Mouse (Mus musculus) stomach, embryonic 14.5 days (tissue): ENCODE measurements around the gene Pmel. TPM values are rescaled to one million over a fixed set of nuclear protein-coding genes. Genes with fewer than 3 reads are reported as not detected.

ENCODE experiments used
- ATAC-seq: fragments of 200-750 bp; cut with Nextera tagmentation; 2 replicates; pipeline ENCODE4 v1.8.0; 2017; ENCODE audit warnings: low read depth, moderate TSS enrichment; ENCODE audit not compliant: insufficient number of reproducible peaks, insufficient read depth, low FRiP score
- H3K27ac ChIP-seq: fragments of 300-500 bp; sonication (generic); 2 replicates; pipeline ENCODE4 v1.5.1; 2014; ENCODE audit warnings: mild to moderate bottlenecking, low read length, moderate library complexity, mixed read lengths
- H3K27me3 ChIP-seq: fragments of 300-500 bp; sonication (generic); 2 replicates; pipeline ENCODE4 v1.6.1; 2014; ENCODE audit warnings: low read length, control low read depth, mixed read lengths; ENCODE audit not compliant: control insufficient read depth, insufficient read depth
- H3K36me3 ChIP-seq: fragments of 300-500 bp; sonication (generic); 2 replicates; pipeline ENCODE4 v1.6.1; 2014; ENCODE audit warnings: mild to moderate bottlenecking, control low read depth, low read length, moderate library complexity, mixed read lengths; ENCODE audit not compliant: control insufficient read depth, insufficient read depth
- H3K4me1 ChIP-seq: fragments of 300-500 bp; sonication (generic); 2 replicates; pipeline ENCODE4 v1.6.1; 2014; ENCODE audit warnings: low read length, control low read depth, mixed read lengths; ENCODE audit not compliant: control insufficient read depth, insufficient read depth
- H3K4me2 ChIP-seq: fragments of 300-500 bp; sonication (generic); replicated peaks from 2 replicates; pipeline ENCODE4 v1.6.1; 2014; ENCODE audit warnings: low read depth, low read length, control low read depth
- H3K4me3 ChIP-seq: fragments of 300-500 bp; sonication (generic); 2 replicates; pipeline ENCODE4 v1.5.1; 2014; ENCODE audit warnings: low read depth, low read length, control low read depth
- H3K9ac ChIP-seq: fragments of 300-500 bp; sonication (generic); replicated peaks from 2 replicates; pipeline ENCODE4 v1.6.1; 2014; ENCODE audit warnings: low read depth, mild to moderate bottlenecking, control low read depth, low read length, moderate library complexity, mixed read lengths
- H3K9me3 ChIP-seq: fragments of 300-500 bp; sonication (generic); 2 replicates; pipeline ENCODE4 v1.6.1; 2016; ENCODE audit warnings: low read depth, low read length, control low read depth; ENCODE audit not compliant: control insufficient read depth
- WGBS: fragments of 180-500 bp; shearing (Covaris S2); extraction: QIAGEN DNeasy Blood & Tissue Kit; methylation state at CpG from one replicate; pipeline ENCODE4 v1.1.7; 2014; 5-methylcytosine and 5-hydroxymethylcytosine counted together
- polyA plus RNA-seq: library from polyadenylated mRNA; unstranded; fragments of >200 nt; fragmentation: Nextera tagmentation; extraction: Ambion mirVana; gene quantifications from 2 replicates; pipeline ENCODE4 v1.2.1, GENCODE M21; 2014

Pmel gene
- polyA plus RNA-seq, 1 experiment from 2014 or later, result 2.3 TPM

DNA sequence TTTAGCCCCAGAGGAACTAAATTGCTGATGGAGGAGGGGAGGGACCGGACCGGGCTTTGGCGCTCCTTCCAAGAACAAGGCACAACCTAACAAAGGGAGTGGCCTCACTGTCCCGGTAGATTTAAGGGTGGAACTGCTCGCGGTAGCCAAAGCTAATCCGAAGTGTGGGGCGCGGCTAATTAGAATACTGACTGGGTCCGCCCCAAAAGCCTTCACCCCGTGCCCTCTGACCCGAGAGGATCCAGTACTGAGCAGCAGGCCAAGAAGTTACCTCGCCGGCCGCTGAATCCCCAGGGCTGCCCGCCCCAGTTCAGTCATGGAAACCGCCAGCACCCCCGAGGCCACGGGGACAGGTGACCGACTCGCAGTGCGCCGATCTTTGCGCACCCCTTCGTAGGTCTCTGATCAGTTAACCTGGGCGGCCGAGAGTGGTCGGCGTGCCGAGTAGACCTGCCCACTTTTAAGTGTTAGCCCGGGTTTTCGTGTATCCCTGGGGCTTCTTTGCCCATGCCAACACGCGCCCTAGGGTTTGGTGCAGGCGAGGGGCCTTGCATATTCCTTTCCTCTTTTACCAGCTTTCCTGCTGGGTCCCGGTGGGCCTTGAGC, 43.8 kb downstream of the Pmel start, which contains the start of gene Pym1:
Pym1 (plus strand) TSS at position 244 of the 606 bp plus-strand sequence.
- Histone ChIP-seq H3K36me3 (no peaks in the 10 kb centered on the region; the same call in 1 of the 2 replicates), H3K4me2 (peak within 1 kb of the TSS; percentile 70), H3K9me3 (no peaks in the 10 kb centered on the region), H3K9ac (peak within 1 kb of the TSS; percentile 74), H3K27ac (peak within 1 kb of the TSS; percentile 97), H3K4me1 (peaks cover 29% of the 10 kb centered on the region), H3K4me3 (peak within 1 kb of the TSS; percentile 84), H3K27me3 (no peaks in the 10 kb centered on the region)
- WGBS, result under 1% methylated on average over 36 of the region's 36 CpGs
- peak; percentile 77 for ATAC-seq

DNA sequence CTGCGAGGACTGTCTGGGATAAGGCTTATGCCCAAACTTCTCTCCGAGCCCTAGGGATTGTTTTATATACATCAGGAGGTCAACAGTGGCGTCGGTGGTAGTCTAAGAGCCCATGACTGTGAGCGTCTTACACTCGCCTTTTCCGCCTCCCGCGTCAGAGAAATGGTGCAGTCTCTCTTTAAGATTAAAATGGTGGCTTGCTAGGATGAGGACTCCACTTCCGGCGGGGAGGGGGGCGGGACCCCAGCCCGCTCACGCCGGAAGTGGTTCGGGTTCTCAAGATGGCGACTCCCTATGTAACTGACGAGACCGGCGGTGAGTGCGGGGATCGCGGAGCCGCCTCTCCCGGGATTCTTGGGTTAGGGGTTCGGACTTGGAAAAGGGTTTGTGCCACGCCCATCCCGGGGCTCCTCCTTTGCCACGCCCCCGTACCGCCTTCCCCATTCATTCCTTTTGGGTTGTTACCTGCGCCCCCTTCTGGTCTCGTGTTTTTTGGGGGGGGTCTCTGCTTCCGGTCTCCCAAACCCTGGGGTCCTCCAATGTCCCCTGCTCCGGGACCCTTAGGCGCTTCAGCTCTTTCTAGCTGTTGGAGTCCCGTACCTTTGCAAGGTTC, 44.4 kb downstream of the Pmel start:
- Histone ChIP-seq H3K27ac (peak overlapping the region; percentile 97), H3K9me3 (no peaks in the 10 kb centered on the region), H3K4me2 (peak overlapping the region; percentile 70), H3K27me3 (no peaks in the 10 kb centered on the region), H3K4me3 (peak overlapping the region; percentile 84), H3K4me1 (peaks cover 24% of the 10 kb centered on the region), H3K36me3 (no peaks in the 10 kb centered on the region; the same call in 1 of the 2 replicates), H3K9ac (peak overlapping the region; percentile 74)
- WGBS, result under 1% methylated on average over 37 of the region's 37 CpGs
- peak; percentile 86 for ATAC-seq

Other genes starting within 250 kb of the Pmel start
- 109 and 110 TPM in 2 replicates for gene Smarcc2, start 244.9 kb upstream of the Pmel start, polyA plus RNA-seq
- 1,824 and 1,933 TPM in 2 replicates for gene Myl6, start 210.1 kb upstream of the Pmel start, polyA plus RNA-seq
- 3.2 and 3.4 TPM in 2 replicates for gene Myl6b, start 205.5 kb upstream of the Pmel start, polyA plus RNA-seq
- gene Esyt1, start 178.3 kb upstream of the Pmel start, polyA plus RNA-seq, result 25.8 and 28.9 TPM in 2 replicates
- gene Zc3h10, start 156.4 kb upstream of the Pmel start, polyA plus RNA-seq, result 8.8 and 10.7 TPM in 2 replicates
- gene Rpl41, start 154.9 kb upstream of the Pmel start, polyA plus RNA-seq, result 4,724 and 5,059 TPM in 2 replicates
- gene Pa2g4, start 138.2 kb upstream of the Pmel start, polyA plus RNA-seq, result 210 and 218 TPM in 2 replicates
- gene Erbb3, start 114.5 kb upstream of the Pmel start, polyA plus RNA-seq, result 27.1 TPM in 2 replicates
- gene Rps26, start 77.4 kb upstream of the Pmel start, polyA plus RNA-seq, result 1,148 and 1,216 TPM in 2 replicates
- 3.5 and 4.9 TPM in 2 replicates for gene Ikzf4, start 58.2 kb upstream of the Pmel start, polyA plus RNA-seq
- gene Suox, start 30.1 kb upstream of the Pmel start, polyA plus RNA-seq, result 14.6 and 16.3 TPM in 2 replicates
- 65.9 and 70.7 TPM in 2 replicates for gene Rab5b, start 7.9 kb upstream of the Pmel start, polyA plus RNA-seq
- 90.3 and 92.1 TPM in 2 replicates for gene Cdk2, start 836 bp downstream of the Pmel start, polyA plus RNA-seq
- gene Dgka, start 40.7 kb downstream of the Pmel start, polyA plus RNA-seq, result 17.5 and 17.9 TPM in 2 replicates
- gene Pym1, start 43.7 kb downstream of the Pmel start, polyA plus RNA-seq, result 37.2 and 38.7 TPM in 2 replicates
- gene Mmp19, start 86.7 kb downstream of the Pmel start, polyA plus RNA-seq, result 0.78 and 1.2 TPM in 2 replicates
- 40.0 and 40.2 TPM in 2 replicates for gene Dnajc14, start 99.9 kb downstream of the Pmel start, polyA plus RNA-seq
- 17.2 and 19.3 TPM in 2 replicates for gene Tmem198b, start 100.2 kb downstream of the Pmel start, polyA plus RNA-seq
- gene Sarnp, start 113.1 kb downstream of the Pmel start, polyA plus RNA-seq, result 204 and 209 TPM in 2 replicates
- gene Ormdl2, start 117.5 kb downstream of the Pmel start, polyA plus RNA-seq, result 69.6 and 76.6 TPM in 2 replicates
- 4.2 and 4.6 TPM in 2 replicates for gene Gdf11, start 187.5 kb downstream of the Pmel start, polyA plus RNA-seq
- 663 and 664 TPM in 2 replicates for gene Cd63, start 196.8 kb downstream of the Pmel start, polyA plus RNA-seq
- 14.9 and 17.1 TPM in 2 replicates for gene Rdh5, start 218.7 kb downstream of the Pmel start, polyA plus RNA-seq
- 222 and 236 TPM in 2 replicates for gene Bloc1s1, start 219.8 kb downstream of the Pmel start, polyA plus RNA-seq
- gene Itga7, start 229.6 kb downstream of the Pmel start, polyA plus RNA-seq, result 2.6 and 4.4 TPM in 2 replicates